Mouse (Mus musculus): ENCODE results near the gene Ier2. TPM values are rescaled to one million over a fixed set of nuclear protein-coding genes. Genes with fewer than 3 reads are reported as not detected.
"Not testable (repeated sequence)": the region's sequence is repeated elsewhere in the genome, so short reads cannot be mapped to it uniquely, and the experiment has no call there.

Gene Ier2
- total RNA-seq, 2 experiments from 2014 or later = 12.6 to 14.8 TPM

DNA sequence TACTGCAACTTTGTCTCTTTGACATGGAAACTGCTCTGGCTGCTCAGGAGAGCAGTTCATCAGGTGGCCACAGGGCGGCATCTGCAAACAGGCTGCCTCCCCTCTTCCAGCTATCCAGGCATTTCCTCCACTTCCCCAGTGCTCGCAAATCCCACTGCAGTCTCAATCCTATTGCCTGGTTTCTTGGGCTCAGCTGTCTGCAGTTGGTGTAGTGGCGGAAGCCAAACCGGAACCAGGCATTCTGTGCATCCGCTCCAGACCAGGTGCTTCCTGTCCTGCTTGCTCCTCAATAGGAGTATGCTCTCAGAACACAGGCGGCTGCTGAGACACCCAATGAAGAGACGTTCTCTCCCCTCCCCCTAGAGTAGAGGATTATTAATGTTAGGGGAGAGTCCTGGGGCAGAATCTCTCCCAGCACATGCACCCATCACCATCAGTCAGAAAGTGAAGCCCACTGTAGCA lies 37.2 kb upstream of the Ier2 start:
- intact Hi-C loops (cut with DNase I) = loop anchor here (2.0 kb wide), 1 partner anchor 113 kb away; no protein-coding TSS in a partner anchor
- DNase-seq (ENCODE audit: low spot score in 2 of 2) = peak; percentile 71 to 89

- intact Hi-C loops (cut with DNase I) = loop anchor here (2.0 kb wide), 1 partner anchor 114 kb away; no protein-coding TSS in a partner anchor
- peak; percentile 21 to 64 for DNase-seq (ENCODE audit: low spot score in 2 of 2)
Observed at GRCm38 (mm10) chr8:84698929-84699401, 36.3 kb upstream of the Ier2 start.

DNA sequence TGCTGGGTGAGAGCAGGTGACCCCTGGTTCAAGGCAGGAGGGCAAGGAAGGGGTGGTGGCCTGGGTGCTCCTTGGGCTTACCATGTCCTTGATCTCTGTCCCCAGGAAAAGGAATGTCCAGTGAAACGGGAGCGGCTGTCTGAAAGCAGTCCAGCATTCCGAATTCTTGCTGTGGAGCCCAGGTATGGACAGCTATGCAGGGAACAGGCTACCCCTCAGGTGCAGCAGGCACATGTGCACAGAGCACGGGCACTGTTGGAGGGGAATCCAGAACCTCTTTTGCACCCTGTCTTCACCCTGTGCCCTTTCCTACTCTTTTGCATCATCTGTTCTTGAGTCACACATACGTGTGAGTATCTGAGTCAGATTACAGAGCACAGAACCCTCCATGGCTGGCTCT lies 35.6 kb upstream of the Ier2 start:
- no peak for DNase-seq (ENCODE audit: low spot score in 2 of 2)
- intact Hi-C loops (cut with DNase I) = loop anchor here (2.0 kb wide), 1 partner anchor 115 kb away; no protein-coding TSS in a partner anchor

DNA sequence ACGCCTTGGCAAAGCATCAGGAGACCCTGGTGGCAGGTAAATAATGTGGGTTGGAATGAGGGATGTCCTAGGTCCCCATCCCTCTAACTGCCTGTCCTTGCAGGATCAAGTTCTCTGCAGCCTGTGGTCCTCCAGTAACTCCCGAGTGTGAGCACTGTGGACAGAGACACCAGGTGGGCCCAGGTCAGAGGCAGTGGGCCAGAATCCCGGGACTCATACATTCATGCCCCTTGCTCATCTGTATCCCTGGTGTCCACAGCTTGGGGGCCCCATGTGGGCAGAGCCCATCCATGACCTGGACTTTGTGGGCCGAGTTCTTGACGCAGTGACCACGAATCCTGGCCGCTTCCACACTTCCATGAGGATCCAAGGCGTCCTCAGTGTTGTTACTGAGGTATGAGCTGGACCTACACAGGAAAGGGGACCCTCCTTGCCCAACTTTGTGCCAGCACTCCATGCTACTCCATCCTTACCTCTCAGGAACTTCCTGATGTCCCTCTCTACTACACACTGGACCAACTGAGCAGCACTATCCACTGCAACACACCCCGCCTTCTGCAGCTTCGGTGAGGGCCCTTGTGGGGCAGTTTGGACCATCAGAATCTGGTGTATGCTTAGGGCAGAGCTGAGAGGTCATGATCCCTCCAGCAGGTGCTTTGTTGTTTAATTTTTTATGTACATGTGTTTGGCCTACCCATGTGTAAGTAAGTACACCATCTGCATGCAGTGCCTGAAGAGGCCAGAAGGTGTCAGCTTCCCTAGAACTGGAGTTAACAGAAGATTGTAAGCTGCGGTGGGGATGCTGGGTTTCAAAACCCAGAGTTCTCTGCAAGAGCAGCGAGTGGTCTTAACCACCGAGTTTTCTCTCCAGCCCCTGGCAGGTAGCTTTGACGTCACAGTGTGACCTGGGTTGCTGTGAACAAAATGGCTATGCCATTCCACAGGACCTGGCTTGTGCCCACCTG lies 34.8 kb upstream of the Ier2 start:
- peak; percentile 62 to 81 for DNase-seq (ENCODE audit: low spot score in 2 of 2)
- intact Hi-C loops (cut with DNase I) = loop anchor here (2.0 kb wide), 1 partner anchor 115 kb away; no protein-coding TSS in a partner anchor

DNA sequence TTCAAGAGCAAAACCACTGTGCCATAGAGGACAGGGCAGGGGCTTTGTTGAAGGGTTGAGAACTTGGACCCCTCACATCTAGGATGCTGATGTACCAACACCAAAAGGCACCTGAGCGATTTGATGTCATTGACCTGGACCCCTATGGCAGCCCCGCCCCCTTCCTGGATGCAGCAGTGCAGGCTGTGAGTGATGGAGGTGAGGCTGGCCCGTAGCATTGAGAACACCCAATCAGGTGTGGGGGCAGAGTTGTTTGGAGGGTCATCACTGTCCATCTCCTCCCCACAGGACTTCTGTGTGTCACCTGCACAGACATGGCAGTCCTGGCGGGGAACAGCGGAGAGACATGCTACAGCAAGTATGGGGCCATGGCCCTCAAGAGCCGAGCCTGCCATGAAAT lies 32.5 kb upstream of the Ier2 start:
- DNase-seq (ENCODE audit: low spot score in 2 of 2) = no peak
- intact Hi-C loops (cut with DNase I) = no loop called here

- intact Hi-C loops (cut with DNase I) = no loop called here
- DNase-seq (ENCODE audit: low spot score in 2 of 2) = no peak
Observed at GRCm38 (mm10) chr8:84693332-84693731, 30.7 kb upstream of the Ier2 start.

- peak; percentile 94 to 96 for DNase-seq (ENCODE audit: low spot score in 2 of 2)
- intact Hi-C loops (cut with DNase I) = no loop called here
Observed at GRCm38 (mm10) chr8:84689091-84689915, 26.7 kb upstream of the Ier2 start.

- peak; percentile 82 to 88 for DNase-seq (ENCODE audit: low spot score in 2 of 2)
- intact Hi-C loops (cut with DNase I) = no loop called here
Observed at GRCm38 (mm10) chr8:84687705-84688100, 25.1 kb upstream of the Ier2 start, which contains the start of gene Nacc1. Gene Nacc1 (minus strand): TSS chr8:84687862.

- intact Hi-C loops (cut with DNase I) = no loop called here
Observed at GRCm38 (mm10) chr8:84687003-84687704, 24.5 kb upstream of the Ier2 start.

GRCm38 (mm10) chr8:84686191-84687002 lies 23.7 kb upstream of the Ier2 start, which contains the start of gene Trmt1:
Gene Trmt1 (plus strand): TSS chr8:84686307.
- intact Hi-C loops (cut with DNase I) = no loop called here
- DNase-seq (ENCODE audit: low spot score in 2 of 2) = peak in 1 of 2 experiments; percentile 47

More at GRCm38 (mm10) chr8:84687003-84687704, 24.5 kb upstream of the Ier2 start:
- no peak for DNase-seq (ENCODE audit: low spot score in 2 of 2)

GRCm38 (mm10) chr8:84684537-84684936 lies 21.9 kb upstream of the Ier2 start:
- DNase-seq (ENCODE audit: low spot score in 2 of 2) = no peak
- intact Hi-C loops (cut with DNase I) = no loop called here

DNA sequence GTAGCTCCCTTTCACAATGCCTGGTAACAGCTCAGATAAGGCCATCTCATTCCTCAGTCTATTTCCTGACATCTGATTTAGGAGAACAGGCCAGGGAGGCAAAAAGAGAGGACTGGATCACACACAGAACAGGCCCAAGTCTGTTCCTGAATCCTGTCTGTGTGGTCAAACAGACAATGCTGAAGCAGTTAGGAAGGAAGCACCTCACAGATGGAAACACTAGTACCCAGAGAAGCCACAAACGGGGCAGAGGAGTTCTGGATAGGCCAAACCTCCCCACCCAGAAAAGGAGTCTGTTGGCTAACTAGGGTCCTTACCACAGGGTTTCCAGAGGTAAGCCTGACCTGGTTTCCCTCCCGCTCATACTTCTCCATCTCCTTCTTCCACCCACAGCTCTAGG lies 19.6 kb upstream of the Ier2 start:
- intact Hi-C loops (cut with DNase I) = no loop called here
- DNase-seq (ENCODE audit: low spot score in 2 of 2) = no peak

- no peak for DNase-seq (ENCODE audit: low spot score in 2 of 2)
- intact Hi-C loops (cut with DNase I) = no loop called here
Observed at GRCm38 (mm10) chr8:84681476-84681875, 18.8 kb upstream of the Ier2 start.

GRCm38 (mm10) chr8:84677305-84677704 lies 14.7 kb upstream of the Ier2 start:
- DNase-seq (ENCODE audit: low spot score in 2 of 2) = no peak
- intact Hi-C loops (cut with DNase I) = no loop called here

DNA sequence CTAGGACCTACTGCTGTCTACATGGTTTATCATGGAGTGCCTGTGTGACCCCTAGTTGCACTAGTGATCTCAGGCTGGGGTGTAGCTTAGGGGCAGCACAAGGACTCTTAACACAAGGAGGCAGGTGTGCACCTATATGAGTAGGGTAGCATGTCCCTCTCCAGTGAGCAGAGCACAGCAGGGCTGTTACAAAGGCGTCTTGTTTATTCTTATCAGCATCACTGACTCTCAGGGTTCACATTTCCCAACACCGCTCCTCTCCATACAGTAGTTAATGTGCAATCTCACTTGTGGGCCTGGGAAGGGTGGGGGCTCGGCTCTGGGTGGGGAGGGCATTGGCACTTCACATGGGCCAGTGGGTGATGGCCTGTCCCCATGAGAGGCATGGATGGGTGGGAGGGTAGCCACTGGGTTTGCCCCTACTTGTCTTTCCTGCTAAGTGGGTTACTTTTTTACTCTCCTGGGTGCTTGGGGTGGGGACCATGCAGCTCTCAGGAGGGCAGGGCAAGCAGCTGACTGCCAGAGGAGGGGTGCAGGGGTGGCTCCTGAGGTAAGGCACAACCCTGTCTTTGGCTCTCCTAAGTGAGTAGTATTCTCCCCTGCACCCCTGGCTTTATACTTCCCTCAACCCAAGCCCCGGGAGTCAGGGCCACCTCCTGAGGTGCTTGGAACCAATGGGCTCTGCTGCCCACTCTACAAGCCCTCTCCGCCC lies 7.8 kb upstream of the Ier2 start:
- intact Hi-C loops (cut with DNase I); DNase-seq (ENCODE audit: low spot score in 2 of 2): not testable (repeated sequence)

DNA sequence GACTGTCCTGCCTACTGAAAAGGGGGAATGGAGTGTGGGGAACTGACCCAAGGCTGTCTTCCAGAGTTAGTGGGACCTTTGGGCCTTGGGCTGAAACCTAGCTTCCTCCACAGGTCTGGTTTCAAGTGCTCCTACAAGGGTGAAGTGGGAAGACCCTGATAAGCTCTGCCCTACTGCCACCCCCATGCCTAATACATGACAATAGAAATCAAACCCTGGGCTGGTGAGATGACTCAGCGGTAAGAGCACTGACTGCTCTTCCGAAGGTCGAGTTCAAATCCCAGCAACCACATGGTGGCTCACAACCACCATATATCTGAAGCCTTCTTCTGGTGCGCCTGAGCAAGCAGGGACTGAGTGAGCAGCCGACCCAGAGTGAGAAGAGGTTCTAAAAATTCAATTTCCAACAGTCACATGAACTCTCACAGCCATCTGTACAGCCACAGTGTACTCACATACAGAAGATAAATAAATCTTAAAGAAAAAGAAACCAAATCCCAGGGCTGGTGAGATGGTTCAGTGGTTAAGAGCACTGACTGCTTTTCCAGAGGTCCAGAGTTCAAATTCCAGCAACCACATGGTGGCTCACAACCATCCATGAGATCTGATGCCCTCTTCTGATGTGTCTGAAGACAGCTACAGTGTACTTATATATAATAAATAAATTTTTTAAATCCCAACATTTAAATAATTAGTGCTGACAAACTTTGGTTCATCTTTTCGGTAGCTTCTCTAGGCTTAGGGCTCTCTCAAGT lies 6.3 kb upstream of the Ier2 start:
- DNase-seq (ENCODE audit: low spot score in 2 of 2) = no peak
- intact Hi-C loops (cut with DNase I) = no loop called here

DNA sequence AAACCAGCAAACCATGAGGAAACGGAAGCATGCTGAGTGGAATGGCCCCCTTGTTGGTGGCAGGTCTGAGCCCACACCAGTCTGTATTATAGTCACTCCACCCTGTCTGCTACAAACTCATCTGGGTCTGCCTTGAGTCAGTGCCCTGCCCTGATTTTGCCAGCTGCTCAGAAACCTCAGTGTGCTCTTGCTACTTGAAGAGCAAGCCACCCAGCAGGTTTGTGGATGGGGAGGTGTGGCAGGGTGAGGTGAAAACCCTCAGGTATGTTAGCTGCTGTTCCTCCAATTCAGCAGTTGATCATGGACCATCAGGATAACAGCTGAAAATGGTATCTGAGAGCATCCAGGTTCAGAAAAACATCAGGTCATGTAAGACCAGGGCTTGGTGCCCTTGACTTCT lies 5.4 kb upstream of the Ier2 start:
- DNase-seq (ENCODE audit: low spot score in 2 of 2) = no peak
- intact Hi-C loops (cut with DNase I) = no loop called here
